Mouse (Mus musculus): Measurements from ENCODE around the gene Plce1. TPM values are rescaled to one million over a fixed set of nuclear protein-coding genes. Genes with fewer than 3 reads are reported as not detected.

Plce1 gene
- total and polyA plus RNA-seq, 2 experiments from 2014 or later, result 3.0 to 19.5 TPM

DNA sequence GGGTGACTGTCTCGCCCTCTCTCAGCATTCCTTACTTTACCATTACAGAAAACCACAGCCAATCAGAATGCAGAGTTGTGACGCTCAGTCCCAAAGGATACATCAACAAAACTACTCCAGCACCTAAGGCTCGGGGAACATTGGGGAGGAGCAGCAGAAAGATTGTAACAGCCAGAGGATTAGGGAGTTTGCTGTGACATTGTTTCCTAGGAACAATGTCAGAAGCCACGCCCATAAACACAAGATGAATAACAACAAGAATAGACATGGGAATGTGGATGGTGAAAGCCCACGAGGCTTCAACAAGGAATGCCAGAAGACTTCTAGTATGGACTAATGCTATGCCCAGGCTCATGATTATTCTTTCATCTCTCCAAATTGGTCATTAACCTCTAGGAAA, 277.1 kb downstream of the Plce1 start:
- ATAC-seq (ENCODE audit: low FRiP score) (no peak), DNase-seq (ENCODE audit: low spot score) (no peak)
- Histone ChIP-seq H3K36me3 (ENCODE audit: insufficient read depth, low read length) (no peaks in the 10 kb centered on the region), H3K27me3 (ENCODE audit: insufficient read depth, low read length) (no peaks in the 10 kb centered on the region), H3K9ac (replicated peaks; ENCODE audit: low read length, poor library complexity, severe bottlenecking) (no peak overlapping the region), H3K9me3 (ENCODE audit: low read length) (no peaks in the 10 kb centered on the region), H3K4me1 (ENCODE audit: insufficient read depth, low read length) (no peaks in the 10 kb centered on the region), H3K4me3 (ENCODE audit: low read depth, low read length) (no peak overlapping the region), H3K27ac (ENCODE audit: low read depth, low read length) (no peak overlapping the region), H3K4me2 (ENCODE audit: low read depth, low read length, poor library complexity, severe bottlenecking) (no peak overlapping the region)
- WGBS, result 55% methylated on average over 5 of the region's 5 CpGs
- TF ChIP-seq CTCF (IDR thresholded peaks at IDR 0.05), result no peak

DNA sequence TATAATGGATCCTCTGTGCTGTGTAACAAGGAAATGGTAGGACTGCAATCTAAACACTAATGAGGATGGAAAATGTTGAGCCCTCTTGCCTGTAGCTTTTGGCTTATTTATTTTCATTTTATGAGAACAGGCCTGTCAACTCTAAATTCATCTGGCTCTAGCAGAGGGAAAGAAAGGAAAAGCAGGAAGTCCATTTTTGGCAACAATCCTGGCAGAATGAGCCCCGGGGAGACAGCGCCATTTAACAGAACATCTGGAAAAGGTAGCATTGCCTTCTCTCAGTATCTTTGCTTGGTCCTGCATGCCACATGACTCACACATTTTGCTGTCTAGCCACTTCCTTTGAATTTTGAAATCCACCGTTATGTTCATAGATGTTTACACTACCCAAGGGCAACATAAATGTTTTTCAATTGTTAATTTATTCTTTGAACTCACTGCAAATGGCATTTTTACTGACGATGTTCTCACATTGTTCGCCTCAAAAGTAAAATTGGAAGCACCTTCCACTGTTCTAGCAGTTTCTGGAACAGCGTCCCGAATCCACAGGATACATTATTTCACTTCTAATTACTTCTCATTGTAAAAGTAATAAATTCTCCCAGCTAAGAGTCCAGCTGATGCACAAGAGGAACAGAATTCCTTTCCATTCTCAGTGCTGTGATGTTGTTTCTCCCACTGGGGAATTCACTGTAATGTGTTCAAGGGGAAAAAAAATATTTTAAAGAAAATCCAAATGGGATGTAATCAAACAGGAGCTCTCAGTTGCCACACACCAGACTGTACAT, 278.0 kb downstream of the Plce1 start:
- H3K4me3 ChIP-seq (ENCODE audit: low read depth, low read length), result no peak overlapping the region
- H3K9me3 ChIP-seq (ENCODE audit: low read length), result no peaks in the 10 kb centered on the region
- H3K27me3 ChIP-seq (ENCODE audit: insufficient read depth, low read length), result no peaks in the 10 kb centered on the region
- H3K36me3 ChIP-seq (ENCODE audit: insufficient read depth, low read length), result no peaks in the 10 kb centered on the region
- 82% methylated on average over 7 of the region's 7 CpGs for WGBS
- no peak overlapping the region for H3K4me2 ChIP-seq (ENCODE audit: low read depth, low read length, poor library complexity, severe bottlenecking)
- no peak overlapping the region for H3K9ac ChIP-seq (replicated peaks; ENCODE audit: low read length, poor library complexity, severe bottlenecking)
- H3K27ac ChIP-seq (ENCODE audit: low read depth, low read length), result no peak overlapping the region
- no peak for TF ChIP-seq CTCF (IDR thresholded peaks at IDR 0.05)
- no peaks in the 10 kb centered on the region for H3K4me1 ChIP-seq (ENCODE audit: insufficient read depth, low read length)
- DNase-seq (ENCODE audit: low spot score), result peak; percentile 15
- no peak for ATAC-seq (ENCODE audit: low FRiP score)

DNA sequence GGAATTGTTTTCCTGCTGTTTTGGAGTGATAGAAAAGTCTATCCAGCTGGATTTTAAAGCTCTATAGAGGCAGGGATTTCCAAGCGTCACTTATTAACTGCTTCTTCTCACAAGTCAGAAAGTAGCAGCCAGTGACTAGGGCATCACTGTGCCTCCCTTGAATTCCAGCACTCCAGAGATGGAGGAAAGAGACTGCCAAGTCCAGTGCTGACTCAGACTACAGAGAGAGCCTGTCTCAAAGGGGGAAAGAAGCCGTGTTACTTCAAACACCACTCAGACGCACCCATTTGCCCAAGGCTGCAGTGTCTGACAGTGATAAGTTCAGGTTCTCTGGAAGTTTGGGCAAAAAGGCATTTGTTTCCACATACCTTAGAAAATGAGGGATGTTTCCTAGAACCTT, 279.5 kb downstream of the Plce1 start:
- DNase-seq (ENCODE audit: low spot score) (no peak), ATAC-seq (ENCODE audit: low FRiP score) (no peak)
- H3K9ac ChIP-seq (replicated peaks; ENCODE audit: low read length, poor library complexity, severe bottlenecking), result no peak overlapping the region
- no peak overlapping the region for H3K27ac ChIP-seq (ENCODE audit: low read depth, low read length)
- WGBS, result 73% methylated on average over 3 of the region's 3 CpGs
- H3K36me3 ChIP-seq (ENCODE audit: insufficient read depth, low read length), result no peaks in the 10 kb centered on the region
- no peak overlapping the region for H3K4me2 ChIP-seq (ENCODE audit: low read depth, low read length, poor library complexity, severe bottlenecking)
- no peaks in the 10 kb centered on the region for H3K27me3 ChIP-seq (ENCODE audit: insufficient read depth, low read length)
- H3K4me3 ChIP-seq (ENCODE audit: low read depth, low read length), result no peak overlapping the region
- H3K9me3 ChIP-seq (ENCODE audit: low read length), result no peaks in the 10 kb centered on the region
- no peak for TF ChIP-seq CTCF (IDR thresholded peaks at IDR 0.05)
- no peaks in the 10 kb centered on the region for H3K4me1 ChIP-seq (ENCODE audit: insufficient read depth, low read length)

DNA sequence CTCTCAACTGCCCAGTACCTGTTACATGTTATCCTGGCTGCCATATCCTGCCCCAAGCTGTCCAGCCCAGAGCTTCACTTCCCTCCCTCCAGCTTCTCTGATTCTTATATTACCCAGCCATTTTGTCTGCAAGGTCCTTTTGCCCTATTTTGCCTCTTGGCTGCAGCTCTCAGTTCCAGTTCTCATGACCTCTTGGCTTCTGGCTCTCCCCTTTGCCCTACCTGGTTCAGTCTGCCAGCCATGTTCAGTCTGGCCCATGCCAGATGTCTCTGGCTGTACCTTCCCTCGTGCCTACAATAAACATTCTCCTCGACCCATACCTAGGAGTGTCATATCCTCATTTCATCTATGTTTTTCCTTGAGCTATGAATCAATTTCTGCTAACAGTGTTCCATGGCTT, 285.4 kb downstream of the Plce1 start:
- H3K9ac ChIP-seq (replicated peaks; ENCODE audit: low read length, poor library complexity, severe bottlenecking), result no peak overlapping the region
- WGBS, result 92% methylated on average over 2 of the region's 2 CpGs

DNA sequence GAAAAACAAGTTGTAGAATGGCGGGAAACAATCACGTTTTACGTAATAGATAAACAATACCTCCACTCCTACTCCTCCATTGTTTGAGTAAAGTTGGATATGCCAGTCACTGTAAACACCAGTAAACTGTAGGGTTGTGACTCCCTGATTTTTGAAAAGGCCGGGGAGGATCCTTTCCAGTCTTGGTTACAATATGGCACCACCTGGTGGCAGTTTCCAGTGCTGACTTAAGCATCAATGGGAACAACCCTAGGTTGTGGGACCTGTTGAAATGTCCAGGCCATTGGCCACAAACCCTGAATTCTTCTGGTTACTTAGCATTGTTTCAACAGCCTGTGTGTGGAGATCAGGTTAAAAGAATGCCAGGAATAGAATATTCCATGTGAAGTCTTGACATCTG, 294.6 kb downstream of the Plce1 start:
- H3K9me3 ChIP-seq (ENCODE audit: low read length), result no peaks in the 10 kb centered on the region
- H3K27ac ChIP-seq (ENCODE audit: low read depth, low read length), result no peak overlapping the region
- 0 out of 2 replicates have a peak, but pooled peaks have one; percentile 52 for ATAC-seq (ENCODE audit: low FRiP score)
- WGBS, result 62% methylated on average over 4 of the region's 4 CpGs
- H3K36me3 ChIP-seq (ENCODE audit: insufficient read depth, low read length), result no peaks in the 10 kb centered on the region
- no peaks in the 10 kb centered on the region for H3K27me3 ChIP-seq (ENCODE audit: insufficient read depth, low read length)
- H3K9ac ChIP-seq (replicated peaks; ENCODE audit: low read length, poor library complexity, severe bottlenecking), result no peak overlapping the region
- peak; percentile 73 for DNase-seq (ENCODE audit: low spot score)
- peak; percentile 84 for TF ChIP-seq CTCF (IDR thresholded peaks at IDR 0.05)
- H3K4me1 ChIP-seq (ENCODE audit: insufficient read depth, low read length), result no peaks in the 10 kb centered on the region
- no peak overlapping the region for H3K4me3 ChIP-seq (ENCODE audit: low read depth, low read length)
- H3K4me2 ChIP-seq (ENCODE audit: low read depth, low read length, poor library complexity, severe bottlenecking), result no peak overlapping the region

More for the DNA sequence above, 285.4 kb downstream of the Plce1 start:
- DNase-seq (ENCODE audit: low spot score), result no peak
- Histone ChIP-seq H3K4me2 (ENCODE audit: low read depth, low read length, poor library complexity, severe bottlenecking) (no peak overlapping the region), H3K4me3 (ENCODE audit: low read depth, low read length) (no peak overlapping the region), H3K4me1 (ENCODE audit: insufficient read depth, low read length) (no peaks in the 10 kb centered on the region), H3K9me3 (ENCODE audit: low read length) (no peaks in the 10 kb centered on the region), H3K27me3 (ENCODE audit: insufficient read depth, low read length) (no peaks in the 10 kb centered on the region), H3K27ac (ENCODE audit: low read depth, low read length) (no peak overlapping the region), H3K36me3 (ENCODE audit: insufficient read depth, low read length) (no peaks in the 10 kb centered on the region)
- no peak for TF ChIP-seq CTCF (IDR thresholded peaks at IDR 0.05)
- ATAC-seq (ENCODE audit: low FRiP score), result no peak

DNA sequence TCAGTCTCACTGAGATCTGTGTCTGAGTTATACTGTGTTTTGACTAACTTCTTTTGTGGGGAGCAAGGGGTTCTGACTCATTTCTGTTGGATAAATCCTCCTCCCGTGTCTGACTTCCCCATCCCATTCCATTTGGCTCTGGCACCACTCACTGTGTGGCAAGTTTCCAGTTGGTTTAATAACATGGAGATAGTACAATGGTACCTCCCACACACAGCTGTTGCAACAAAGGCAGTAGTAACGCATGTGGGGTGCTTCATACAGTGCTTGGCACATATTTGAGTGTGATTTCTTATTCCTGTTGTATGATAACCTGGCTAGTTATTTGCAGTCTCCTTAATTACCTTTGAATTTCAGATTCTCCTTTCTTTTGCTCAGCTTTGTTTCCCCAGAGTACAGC, 297.9 kb downstream of the Plce1 start:
- H3K36me3 ChIP-seq (ENCODE audit: insufficient read depth, low read length), result no peaks in the 10 kb centered on the region
- no peak overlapping the region for H3K4me2 ChIP-seq (ENCODE audit: low read depth, low read length, poor library complexity, severe bottlenecking)
- H3K9ac ChIP-seq (replicated peaks; ENCODE audit: low read length, poor library complexity, severe bottlenecking), result no peak overlapping the region
- no peak overlapping the region for H3K4me3 ChIP-seq (ENCODE audit: low read depth, low read length)
- ATAC-seq (ENCODE audit: low FRiP score) (no peak), DNase-seq (ENCODE audit: low spot score) (no peak)
- H3K27me3 ChIP-seq (ENCODE audit: insufficient read depth, low read length), result no peaks in the 10 kb centered on the region
- H3K9me3 ChIP-seq (ENCODE audit: low read length), result no peaks in the 10 kb centered on the region
- H3K27ac ChIP-seq (ENCODE audit: low read depth, low read length), result no peak overlapping the region
- no peaks in the 10 kb centered on the region for H3K4me1 ChIP-seq (ENCODE audit: insufficient read depth, low read length)
- 72% methylated on average over 2 of the region's 2 CpGs for WGBS
- TF ChIP-seq CTCF (IDR thresholded peaks at IDR 0.05), result no peak
